Mouse (Mus musculus): ENCODE measurements around the gene Dnajc15. TPM values are rescaled to one million over a fixed set of nuclear protein-coding genes. Genes with fewer than 3 reads are reported as not detected.

Gene Dnajc15
- polyA plus RNA-seq, 1 experiment, result not detected

DNA sequence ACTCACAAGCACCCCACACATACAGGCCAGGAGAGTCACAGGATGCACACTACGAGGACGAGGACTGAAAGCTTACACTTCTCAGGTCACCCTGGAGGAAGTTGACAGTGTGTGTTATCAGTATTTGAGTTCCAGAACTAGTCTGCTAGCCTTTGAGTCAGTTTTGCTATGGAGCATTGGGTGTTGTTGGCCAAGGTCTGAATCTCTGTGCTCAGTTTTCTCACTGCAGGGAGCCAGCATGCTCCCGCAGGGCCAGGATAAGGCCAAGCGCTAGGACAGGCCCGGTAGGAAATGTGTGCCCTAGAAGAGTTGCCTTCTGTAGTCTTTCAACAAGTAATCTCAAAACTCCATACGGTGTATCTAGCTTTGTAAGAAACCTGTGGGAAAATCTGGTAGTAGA is 34.4 kb downstream of the Dnajc15 start:
- TF ChIP-seq POLR2A (IDR thresholded peaks at IDR 0.05; ENCODE audit: insufficient read depth, low read depth, low read length) (no peak), CTCF (IDR thresholded peaks at IDR 0.05; ENCODE audit: insufficient read depth, low read depth, low read length) (no peak)
- 80% methylated on average over 6 of the region's 6 CpGs for WGBS
- H3K4me3 ChIP-seq (ENCODE audit: insufficient read depth, low read depth, low read length), result no peak overlapping the region
- no peak overlapping the region for H3K27ac ChIP-seq (ENCODE audit: insufficient read depth, low read depth, low read length)
- no peaks in the 10 kb centered on the region for H3K4me1 ChIP-seq (ENCODE audit: control insufficient read depth, insufficient read depth, low read length)

DNA sequence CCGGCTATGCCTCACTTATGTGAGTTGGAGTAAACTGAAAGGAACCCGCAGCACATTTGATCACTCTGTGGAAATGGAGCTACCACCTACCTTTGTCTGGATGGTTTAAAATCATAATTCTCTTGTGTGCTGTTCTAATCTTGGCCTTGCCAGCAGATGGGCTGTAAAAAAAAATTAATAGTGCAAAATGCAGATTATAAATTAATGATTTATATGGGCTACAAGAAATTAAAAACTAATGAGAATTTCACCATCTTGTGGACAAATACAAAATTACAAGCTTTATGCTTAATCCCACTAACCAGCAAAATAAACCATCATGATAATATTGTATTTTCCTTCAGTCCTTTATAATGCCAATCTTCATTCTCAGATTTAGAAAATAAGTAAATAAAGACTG is 34.8 kb downstream of the Dnajc15 start:
- Histone ChIP-seq H3K27ac (ENCODE audit: insufficient read depth, low read depth, low read length) (no peak overlapping the region), H3K4me3 (ENCODE audit: insufficient read depth, low read depth, low read length) (no peak overlapping the region), H3K4me1 (ENCODE audit: control insufficient read depth, insufficient read depth, low read length) (no peaks in the 10 kb centered on the region)
- WGBS, result 84% methylated on average over 2 of the region's 2 CpGs
- no peak for TF ChIP-seq POLR2A (IDR thresholded peaks at IDR 0.05; ENCODE audit: insufficient read depth, low read depth, low read length)
- TF ChIP-seq CTCF (IDR thresholded peaks at IDR 0.05; ENCODE audit: insufficient read depth, low read depth, low read length), result no peak

DNA sequence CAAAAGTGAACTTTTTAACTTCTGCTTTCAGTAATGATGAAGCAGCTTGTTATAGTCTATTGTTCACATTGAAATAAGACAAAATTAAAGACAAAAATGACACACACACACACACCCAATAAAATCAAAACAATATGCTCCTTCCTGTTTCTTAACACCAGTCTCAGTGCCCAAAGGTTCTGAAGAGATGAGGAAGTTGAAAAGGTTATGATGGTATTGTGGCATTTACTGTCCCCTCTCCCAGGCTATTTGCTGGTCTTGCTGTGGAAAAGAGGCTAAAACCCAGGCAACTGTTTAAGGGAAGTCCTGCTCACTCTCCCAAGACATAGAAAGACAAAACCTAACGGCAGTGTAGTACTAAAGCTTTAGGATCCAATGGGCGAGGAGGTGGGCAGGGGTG is 38.1 kb downstream of the Dnajc15 start:
- Histone ChIP-seq H3K4me1 (ENCODE audit: control insufficient read depth, insufficient read depth, low read length) (no peaks in the 10 kb centered on the region), H3K4me3 (ENCODE audit: insufficient read depth, low read depth, low read length) (no peak overlapping the region), H3K27ac (ENCODE audit: insufficient read depth, low read depth, low read length) (no peak overlapping the region)
- WGBS, result 96% methylated on average over 2 of the region's 2 CpGs
- TF ChIP-seq POLR2A (IDR thresholded peaks at IDR 0.05; ENCODE audit: insufficient read depth, low read depth, low read length), result no peak
- no peak for TF ChIP-seq CTCF (IDR thresholded peaks at IDR 0.05; ENCODE audit: insufficient read depth, low read depth, low read length)

DNA sequence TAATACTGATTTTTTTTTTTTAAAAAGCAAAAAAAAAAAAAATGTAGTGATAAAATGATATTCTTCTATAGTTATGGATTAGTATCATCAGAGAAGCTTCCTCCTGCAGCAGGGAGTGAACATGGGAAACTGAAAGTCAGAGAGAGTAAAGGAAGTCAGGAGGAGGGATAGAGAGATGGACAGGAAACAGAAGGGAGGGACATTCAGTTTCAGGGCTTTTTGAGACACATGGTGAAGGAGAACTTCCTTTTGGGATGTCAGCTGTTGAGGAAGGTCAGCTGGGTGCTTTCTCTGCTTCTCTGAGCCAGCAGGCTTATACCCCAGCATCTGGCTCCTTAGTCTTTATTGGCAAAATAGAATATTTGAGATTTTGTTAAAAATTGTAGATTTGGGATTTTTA is 42.6 kb downstream of the Dnajc15 start:
- H3K4me1 ChIP-seq (ENCODE audit: control insufficient read depth, insufficient read depth, low read length), result no peaks in the 10 kb centered on the region
- H3K4me3 ChIP-seq (ENCODE audit: insufficient read depth, low read depth, low read length), result no peak overlapping the region
- no peak overlapping the region for H3K27ac ChIP-seq (ENCODE audit: insufficient read depth, low read depth, low read length)
- TF ChIP-seq POLR2A (IDR thresholded peaks at IDR 0.05; ENCODE audit: insufficient read depth, low read depth, low read length), result no peak
- no peak for TF ChIP-seq CTCF (IDR thresholded peaks at IDR 0.05; ENCODE audit: insufficient read depth, low read depth, low read length)

DNA sequence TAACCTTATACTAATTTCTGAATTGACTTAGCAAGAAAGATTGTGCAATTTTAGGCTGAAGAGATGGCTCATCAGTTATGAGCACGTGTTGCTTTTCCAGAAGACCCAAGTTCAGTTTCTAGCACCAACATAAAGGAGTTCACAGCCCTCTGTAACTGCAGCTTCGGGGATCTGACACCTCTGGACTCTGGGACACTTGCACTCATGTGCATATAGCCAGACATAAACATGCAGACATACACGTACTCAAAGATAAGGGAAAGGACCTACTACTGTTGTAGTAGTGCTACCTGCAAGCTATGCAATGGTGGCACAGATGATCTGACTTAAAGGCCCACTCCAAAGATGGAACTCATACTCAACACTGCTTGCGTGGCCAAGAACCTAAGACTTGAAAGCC is 43.0 kb downstream of the Dnajc15 start:
- Histone ChIP-seq H3K27ac (ENCODE audit: insufficient read depth, low read depth, low read length) (no peak overlapping the region), H3K4me1 (ENCODE audit: control insufficient read depth, insufficient read depth, low read length) (no peaks in the 10 kb centered on the region), H3K4me3 (ENCODE audit: insufficient read depth, low read depth, low read length) (no peak overlapping the region)
- no peak for TF ChIP-seq POLR2A (IDR thresholded peaks at IDR 0.05; ENCODE audit: insufficient read depth, low read depth, low read length)
- TF ChIP-seq CTCF (IDR thresholded peaks at IDR 0.05; ENCODE audit: insufficient read depth, low read depth, low read length), result no peak
- WGBS, result 97% methylated on average over 4 of the region's 4 CpGs

DNA sequence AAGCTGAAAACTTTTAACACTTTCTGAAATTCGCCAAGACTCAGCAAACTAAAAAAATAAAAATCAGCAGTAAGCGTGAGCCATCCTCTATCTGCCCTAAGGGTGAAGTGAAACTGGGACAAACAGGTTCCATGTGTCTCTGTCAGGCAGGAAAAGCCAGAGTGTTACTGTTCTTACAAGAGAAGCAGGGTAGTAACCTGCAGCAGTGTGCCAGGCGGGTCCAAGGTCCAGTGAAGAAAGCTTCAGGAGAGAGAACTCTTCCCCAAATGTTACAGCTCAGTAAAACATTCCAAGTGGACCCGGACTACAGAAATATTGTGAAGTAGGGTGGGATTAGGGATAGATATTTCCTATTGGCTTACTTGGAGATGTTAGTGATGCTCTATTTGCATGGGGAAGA is 45.3 kb downstream of the Dnajc15 start:
- no peaks in the 10 kb centered on the region for H3K4me1 ChIP-seq (ENCODE audit: control insufficient read depth, insufficient read depth, low read length)
- 90% methylated on average over 4 of the region's 4 CpGs for WGBS
- H3K4me3 ChIP-seq (ENCODE audit: insufficient read depth, low read depth, low read length), result no peak overlapping the region

DNA sequence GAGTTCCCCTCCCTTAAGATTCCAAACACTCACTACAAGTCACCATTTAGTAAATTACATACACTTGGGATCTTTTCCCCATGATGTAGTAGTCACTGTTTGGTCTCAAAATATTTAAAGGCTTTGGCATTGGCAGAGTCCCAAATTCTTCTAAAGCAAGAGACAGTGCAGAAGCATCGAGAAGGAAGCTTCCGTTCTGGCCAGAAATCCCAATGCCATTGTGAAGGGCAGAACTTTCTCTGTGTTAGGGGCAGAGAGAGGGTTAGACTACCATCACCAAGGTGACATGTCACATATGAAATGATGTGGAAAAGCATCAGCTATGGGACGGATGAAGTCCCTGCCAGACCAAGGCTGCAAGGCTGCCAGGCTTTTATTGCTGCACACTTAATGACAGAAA is 49.0 kb downstream of the Dnajc15 start:
- no peak overlapping the region for H3K4me3 ChIP-seq (ENCODE audit: insufficient read depth, low read depth, low read length)
- H3K27ac ChIP-seq (ENCODE audit: insufficient read depth, low read depth, low read length), result no peak overlapping the region
- no peak for TF ChIP-seq CTCF (IDR thresholded peaks at IDR 0.05; ENCODE audit: insufficient read depth, low read depth, low read length)
- no peak for TF ChIP-seq POLR2A (IDR thresholded peaks at IDR 0.05; ENCODE audit: insufficient read depth, low read depth, low read length)
- peaks cover 3% of the 10 kb centered on the region; the same call in 1 of the 2 replicates for H3K4me1 ChIP-seq (ENCODE audit: control insufficient read depth, insufficient read depth, low read length)
- 62% methylated on average over 3 of the region's 3 CpGs for WGBS

More for the DNA sequence above, 45.3 kb downstream of the Dnajc15 start:
- H3K27ac ChIP-seq (ENCODE audit: insufficient read depth, low read depth, low read length), result no peak overlapping the region
- TF ChIP-seq POLR2A (IDR thresholded peaks at IDR 0.05; ENCODE audit: insufficient read depth, low read depth, low read length), result no peak
- no peak for TF ChIP-seq CTCF (IDR thresholded peaks at IDR 0.05; ENCODE audit: insufficient read depth, low read depth, low read length)

DNA sequence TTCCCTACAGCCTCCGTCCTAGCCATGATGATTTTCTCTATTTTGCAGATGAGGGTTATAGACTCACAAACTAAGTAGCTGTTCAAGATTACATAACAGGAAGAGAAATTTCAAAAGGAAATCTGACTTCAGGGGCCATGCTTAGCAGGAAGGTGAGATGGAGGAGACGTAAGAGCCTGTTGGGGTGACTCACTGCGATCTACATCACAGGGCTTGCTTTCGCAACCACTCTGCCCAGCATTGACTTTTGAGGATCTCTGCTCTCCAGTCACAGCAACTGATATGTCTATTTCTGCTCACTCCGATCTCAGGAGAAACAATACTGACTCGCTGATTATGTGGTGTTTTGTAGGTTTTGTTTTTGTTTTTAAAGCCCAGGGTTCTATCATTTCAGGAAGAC is 49.8 kb downstream of the Dnajc15 start:
- no peak overlapping the region for H3K4me3 ChIP-seq (ENCODE audit: insufficient read depth, low read depth, low read length)
- WGBS, result 93% methylated on average over 6 of the region's 6 CpGs
- peaks cover 3% of the 10 kb centered on the region; the same call in 1 of the 2 replicates for H3K4me1 ChIP-seq (ENCODE audit: control insufficient read depth, insufficient read depth, low read length)
- no peak overlapping the region for H3K27ac ChIP-seq (ENCODE audit: insufficient read depth, low read depth, low read length)
- TF ChIP-seq POLR2A (IDR thresholded peaks at IDR 0.05; ENCODE audit: insufficient read depth, low read depth, low read length) (no peak), CTCF (IDR thresholded peaks at IDR 0.05; ENCODE audit: insufficient read depth, low read depth, low read length) (no peak)

DNA sequence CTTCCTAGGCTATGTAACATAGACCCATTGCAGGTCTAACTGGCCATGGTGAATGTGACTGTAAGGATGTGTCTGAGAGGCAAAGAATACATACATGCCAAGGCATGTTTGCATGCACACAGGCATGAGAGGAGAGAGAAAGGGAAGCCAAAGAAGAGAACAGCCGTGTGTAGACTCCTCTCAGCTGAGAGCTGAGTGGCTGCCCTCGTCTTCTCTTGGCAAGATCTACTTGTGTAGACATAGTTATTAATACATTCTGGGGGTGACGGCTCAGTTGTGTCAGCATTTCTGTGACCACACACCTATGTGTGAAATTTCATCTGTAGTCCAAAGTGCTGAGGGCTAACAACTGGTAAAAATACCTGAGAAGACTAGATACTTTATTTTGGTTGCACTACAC is 55.1 kb downstream of the Dnajc15 start:
- no peak for TF ChIP-seq CTCF (IDR thresholded peaks at IDR 0.05; ENCODE audit: insufficient read depth, low read depth, low read length)
- TF ChIP-seq POLR2A (IDR thresholded peaks at IDR 0.05; ENCODE audit: insufficient read depth, low read depth, low read length), result no peak
- 87% methylated on average over 3 of the region's 3 CpGs for WGBS

DNA sequence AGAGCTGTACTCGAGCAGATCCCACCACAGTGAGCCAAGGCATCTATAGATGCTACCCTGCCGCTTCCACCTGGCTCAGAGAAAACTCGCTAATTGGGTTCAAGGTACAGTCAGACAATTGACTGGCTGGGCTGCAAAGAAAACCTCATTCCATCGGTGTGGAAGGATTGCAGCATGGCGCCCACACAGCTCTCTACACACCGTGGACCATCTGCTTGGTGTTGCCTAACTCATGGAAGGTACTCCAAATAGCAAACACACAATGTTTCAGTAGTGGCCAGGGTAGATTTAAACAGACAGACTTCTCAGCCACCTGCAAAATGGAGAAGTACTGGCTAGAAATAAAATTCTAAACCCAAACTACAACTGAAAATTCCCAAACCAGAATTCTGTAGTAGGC is 57.4 kb downstream of the Dnajc15 start:
- H3K4me3 ChIP-seq (ENCODE audit: insufficient read depth, low read depth, low read length), result no peak overlapping the region
- 96% methylated on average over 6 of the region's 6 CpGs for WGBS
- H3K4me1 ChIP-seq (ENCODE audit: control insufficient read depth, insufficient read depth, low read length), result no peaks in the 10 kb centered on the region
- H3K27ac ChIP-seq (ENCODE audit: insufficient read depth, low read depth, low read length), result no peak overlapping the region
- TF ChIP-seq CTCF (IDR thresholded peaks at IDR 0.05; ENCODE audit: insufficient read depth, low read depth, low read length) (no peak), POLR2A (IDR thresholded peaks at IDR 0.05; ENCODE audit: insufficient read depth, low read depth, low read length) (no peak)

More for the DNA sequence above, 55.1 kb downstream of the Dnajc15 start:
- no peak overlapping the region for H3K27ac ChIP-seq (ENCODE audit: insufficient read depth, low read depth, low read length)
- H3K4me1 ChIP-seq (ENCODE audit: control insufficient read depth, insufficient read depth, low read length), result peaks cover 3% of the 10 kb centered on the region; the same call in 1 of the 2 replicates
- H3K4me3 ChIP-seq (ENCODE audit: insufficient read depth, low read depth, low read length), result no peak overlapping the region

Measured in olfactory bulb, adult 2 months (tissue).